Mouse (Mus musculus): Measurements from ENCODE around the gene Prim1. TPM values are rescaled to one million over a fixed set of nuclear protein-coding genes. Genes with fewer than 3 reads are reported as not detected.

The Prim1 gene
- polyA plus RNA-seq (2015; fragmentation: Nextera tagmentation; extraction: Ambion mirVana), result 32.1 and 35.9 TPM in 2 replicates

DNA sequence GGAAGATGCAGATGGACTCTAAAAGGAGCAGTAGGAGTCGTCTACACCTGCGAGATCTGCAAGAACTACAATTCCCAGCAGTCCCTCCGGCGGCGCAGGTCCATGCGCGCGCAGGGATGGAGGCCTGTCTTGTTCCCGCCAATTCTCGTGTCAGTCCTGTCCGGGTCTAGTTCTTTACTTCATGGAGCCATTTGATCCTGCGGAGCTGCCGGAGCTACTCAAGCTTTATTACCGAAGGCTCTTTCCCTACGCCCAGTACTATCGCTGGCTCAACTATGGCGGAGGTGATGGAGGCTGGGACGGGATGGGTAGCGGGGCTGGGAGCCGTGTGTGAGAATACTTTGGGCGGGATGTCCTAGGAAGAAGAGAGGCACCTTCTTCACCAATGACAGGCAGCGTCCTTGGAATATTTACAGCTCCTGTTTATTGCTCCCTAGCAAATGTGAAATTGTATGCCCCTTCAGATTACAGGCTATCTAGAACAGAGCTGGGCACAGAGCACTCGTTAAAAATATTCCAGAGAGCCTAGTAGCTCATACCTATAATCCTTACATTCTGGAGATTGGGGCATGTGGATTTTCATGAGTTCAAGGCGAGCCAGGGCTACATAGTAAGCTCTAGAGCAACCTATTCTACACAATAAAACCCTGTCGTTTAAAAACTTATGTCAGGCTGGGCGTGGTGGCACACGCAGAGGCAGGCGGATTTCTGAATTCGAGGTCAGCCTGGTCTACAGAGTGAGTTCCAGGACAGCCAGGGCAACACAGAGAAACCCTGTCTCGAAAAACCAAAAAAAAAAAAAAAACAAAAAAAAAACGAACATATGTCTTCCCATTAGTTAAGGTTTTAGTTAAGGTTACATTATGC is at the start of gene Prim1:
Gene Prim1 (plus strand): TSS at position 101 of the 867 bp plus-strand sequence.
- ATAC-seq (ENCODE audit: low read depth), result peak; percentile 95
- Histone ChIP-seq H3K27me3 (no peaks in the 10 kb centered on the region), H3K9ac (peak within 1 kb of the TSS; percentile 77), H3K36me3 (peaks cover 12% of the 10 kb centered on the region; the same call in 1 of the 2 replicates), H3K9me3 (no peaks in the 10 kb centered on the region), H3K4me1 (replicated peaks) (peaks cover 7% of the 10 kb centered on the region), H3K27ac (replicated peaks) (peak within 1 kb of the TSS; percentile 59), H3K4me2 (peak within 1 kb of the TSS; percentile 76), H3K4me3 (peak within 1 kb of the TSS; percentile 67)
- 5% methylated on average over 31 of the region's 31 CpGs for WGBS

DNA sequence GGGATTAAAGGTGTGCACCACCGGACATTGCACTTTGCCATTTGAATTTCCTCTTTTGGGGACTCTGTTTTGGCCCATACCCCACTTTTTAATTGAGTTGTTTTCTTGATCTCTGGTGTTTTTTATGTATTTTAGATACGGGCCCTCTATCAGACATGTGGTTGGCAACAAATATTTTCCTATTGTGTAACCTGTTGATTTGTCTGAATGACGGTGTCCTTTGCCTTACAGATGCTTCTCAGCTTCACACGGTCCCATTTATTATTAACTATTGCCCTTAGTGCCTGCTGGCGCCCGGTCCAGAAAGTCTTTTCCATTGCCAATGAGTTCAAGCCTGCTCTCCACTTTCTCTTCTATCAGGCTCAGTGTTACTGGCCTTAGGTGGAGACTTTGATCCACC is 48.5 kb upstream of the Prim1 start:
- Histone ChIP-seq H3K4me3 (no peak overlapping the region), H3K27me3 (no peaks in the 10 kb centered on the region), H3K27ac (replicated peaks) (no peak overlapping the region), H3K9ac (no peak overlapping the region), H3K9me3 (no peaks in the 10 kb centered on the region), H3K4me2 (no peak overlapping the region), H3K36me3 (no peaks in the 10 kb centered on the region), H3K4me1 (replicated peaks) (0 out of 2 replicates have a peak, but pooled peaks cover 4% of the 10 kb centered on the region)
- WGBS, result 88% methylated on average over 6 of the region's 6 CpGs
- no peak for ATAC-seq (ENCODE audit: low read depth)

DNA sequence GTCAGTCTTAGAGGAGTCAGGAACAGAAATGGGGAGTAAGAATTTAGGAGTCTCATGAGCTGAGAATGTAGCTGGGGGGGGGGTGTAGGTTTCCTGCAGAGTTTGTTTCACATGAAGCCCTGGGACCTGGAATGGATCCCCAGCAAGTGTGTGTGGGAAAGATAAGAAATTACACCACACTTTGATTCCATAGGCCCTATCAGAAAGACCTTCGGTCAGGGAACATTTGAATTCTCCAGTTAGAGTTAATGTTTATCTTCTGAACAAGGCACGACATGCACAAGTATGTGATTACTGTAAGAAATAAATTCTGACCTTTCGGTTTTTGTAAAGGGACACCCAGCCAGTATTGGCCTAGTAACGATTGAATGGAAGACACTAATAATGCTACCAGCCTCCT is 45.1 kb upstream of the Prim1 start:
- ATAC-seq (ENCODE audit: low read depth), result no peak
- Histone ChIP-seq H3K4me1 (replicated peaks) (0 out of 2 replicates have a peak, but pooled peaks cover 4% of the 10 kb centered on the region), H3K27me3 (no peaks in the 10 kb centered on the region), H3K9me3 (0 out of 2 replicates have a peak, but pooled peaks cover 6% of the 10 kb centered on the region), H3K36me3 (no peaks in the 10 kb centered on the region), H3K4me2 (no peak overlapping the region), H3K4me3 (no peak overlapping the region), H3K27ac (replicated peaks) (no peak overlapping the region), H3K9ac (no peak overlapping the region)
- WGBS, result 88% methylated on average over 4 of the region's 4 CpGs

DNA sequence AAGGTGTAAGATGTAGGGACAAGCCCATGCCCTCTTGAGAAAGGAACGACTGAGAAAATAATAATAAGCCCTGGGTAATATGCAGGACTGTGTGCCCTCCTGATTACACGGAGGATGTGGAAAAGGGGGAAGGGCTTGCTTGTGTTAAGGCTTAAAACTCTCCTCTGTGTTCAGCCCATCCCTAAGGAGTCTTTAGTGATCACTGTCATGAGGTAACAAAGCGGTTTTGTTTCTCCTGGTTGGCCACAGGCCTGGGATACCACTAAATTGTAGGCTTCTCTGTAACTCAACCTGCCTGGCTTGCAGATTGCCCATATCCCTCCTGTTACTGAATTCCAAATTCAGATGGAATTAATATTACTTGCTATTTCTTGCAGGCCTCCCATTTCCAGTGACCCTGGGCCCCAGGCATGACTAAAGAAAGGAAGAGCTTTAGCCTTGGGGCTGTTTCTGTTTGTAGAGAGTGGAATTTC is 44.6 kb upstream of the Prim1 start:
- Histone ChIP-seq H3K4me2 (no peak overlapping the region), H3K4me1 (replicated peaks) (0 out of 2 replicates have a peak, but pooled peaks cover 4% of the 10 kb centered on the region), H3K4me3 (no peak overlapping the region), H3K36me3 (no peaks in the 10 kb centered on the region), H3K9me3 (0 out of 2 replicates have a peak, but pooled peaks cover 6% of the 10 kb centered on the region), H3K27me3 (no peaks in the 10 kb centered on the region), H3K9ac (no peak overlapping the region), H3K27ac (replicated peaks) (no peak overlapping the region)
- WGBS, result 75% methylated on average over 3 of the region's 3 CpGs
- no peak for ATAC-seq (ENCODE audit: low read depth)

DNA sequence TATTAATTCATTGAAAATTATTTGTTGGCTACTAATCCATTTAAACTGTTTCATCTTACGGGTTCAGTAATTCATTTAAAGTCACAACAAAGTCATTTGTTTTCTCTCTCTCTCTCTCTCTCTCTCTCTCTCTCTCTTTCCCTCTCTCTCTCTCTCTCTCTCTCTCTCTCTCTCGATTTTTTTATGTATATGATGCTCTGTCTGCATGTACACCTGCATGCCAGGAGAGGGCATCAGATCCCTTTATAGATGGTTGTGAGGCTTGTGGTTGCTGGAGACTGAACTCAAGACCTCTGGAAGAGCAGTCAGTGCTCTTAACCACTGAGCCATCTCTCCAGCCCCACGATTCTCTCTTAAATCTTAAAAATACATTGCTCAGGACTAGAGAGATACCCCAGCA is 43.8 kb upstream of the Prim1 start:
- Histone ChIP-seq H3K9me3 (0 out of 2 replicates have a peak, but pooled peaks cover 6% of the 10 kb centered on the region), H3K36me3 (no peaks in the 10 kb centered on the region), H3K4me1 (replicated peaks) (0 out of 2 replicates have a peak, but pooled peaks cover 4% of the 10 kb centered on the region), H3K27ac (replicated peaks) (no peak overlapping the region), H3K9ac (no peak overlapping the region), H3K4me2 (no peak overlapping the region), H3K27me3 (no peaks in the 10 kb centered on the region), H3K4me3 (no peak overlapping the region)
- no peak for ATAC-seq (ENCODE audit: low read depth)
- WGBS, result 74% methylated on average over 3 of the region's 3 CpGs

DNA sequence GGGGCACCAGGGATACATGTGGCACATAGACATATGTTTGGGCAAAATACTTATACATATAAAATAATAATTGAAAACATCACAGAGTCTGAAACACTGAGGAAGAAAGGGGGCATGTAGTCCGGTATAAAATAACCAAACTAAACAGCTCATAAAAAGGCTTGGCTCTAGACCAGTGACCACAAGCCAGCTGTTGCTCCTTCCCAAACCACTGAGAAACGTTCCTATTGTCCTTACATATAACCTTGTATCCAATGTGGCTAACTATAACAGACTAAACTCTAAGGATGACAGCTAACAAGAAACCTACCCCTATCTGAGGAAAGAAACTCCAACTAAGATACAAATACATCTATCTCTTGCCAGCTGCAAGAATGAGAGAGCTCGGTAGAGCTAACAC is 40.9 kb upstream of the Prim1 start:
- no peaks in the 10 kb centered on the region for H3K27me3 ChIP-seq
- WGBS, result 82% methylated on average over 3 of the region's 3 CpGs
- no peak overlapping the region for H3K9ac ChIP-seq
- no peak overlapping the region for H3K4me3 ChIP-seq
- H3K4me1 ChIP-seq (replicated peaks), result 0 out of 2 replicates have a peak, but pooled peaks cover 4% of the 10 kb centered on the region
- H3K36me3 ChIP-seq, result no peaks in the 10 kb centered on the region
- H3K4me2 ChIP-seq, result no peak overlapping the region
- no peak overlapping the region for H3K27ac ChIP-seq (replicated peaks)
- H3K9me3 ChIP-seq, result 0 out of 2 replicates have a peak, but pooled peaks cover 6% of the 10 kb centered on the region
- no peak for ATAC-seq (ENCODE audit: low read depth)

DNA sequence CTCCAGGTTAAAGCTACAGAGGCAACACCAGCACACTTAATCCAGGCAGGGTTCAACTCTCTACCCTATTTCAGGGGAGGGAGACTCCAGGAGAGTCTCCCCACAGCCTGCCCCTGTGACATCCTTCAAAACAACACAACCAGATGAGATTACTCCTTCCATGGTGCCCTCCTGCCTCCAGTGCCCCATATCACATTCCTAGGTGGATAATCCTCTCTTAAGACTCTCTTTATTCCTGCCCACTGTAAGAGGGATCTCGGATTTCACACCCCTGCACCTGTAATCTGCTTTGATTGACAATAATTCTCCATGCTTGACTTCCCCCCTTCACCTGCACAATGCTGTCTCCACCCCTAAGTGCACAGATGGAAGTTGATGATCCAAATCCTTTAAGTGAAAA is 39.5 kb upstream of the Prim1 start:
- Histone ChIP-seq H3K4me1 (replicated peaks) (0 out of 2 replicates have a peak, but pooled peaks cover under 1% of the 10 kb centered on the region), H3K27me3 (no peaks in the 10 kb centered on the region), H3K27ac (replicated peaks) (no peak overlapping the region), H3K9me3 (0 out of 2 replicates have a peak, but pooled peaks cover 6% of the 10 kb centered on the region), H3K9ac (no peak overlapping the region), H3K4me3 (no peak overlapping the region), H3K4me2 (no peak overlapping the region), H3K36me3 (no peaks in the 10 kb centered on the region)
- no peak for ATAC-seq (ENCODE audit: low read depth)
- 50% methylated on average over 1 of the region's 1 CpGs for WGBS

DNA sequence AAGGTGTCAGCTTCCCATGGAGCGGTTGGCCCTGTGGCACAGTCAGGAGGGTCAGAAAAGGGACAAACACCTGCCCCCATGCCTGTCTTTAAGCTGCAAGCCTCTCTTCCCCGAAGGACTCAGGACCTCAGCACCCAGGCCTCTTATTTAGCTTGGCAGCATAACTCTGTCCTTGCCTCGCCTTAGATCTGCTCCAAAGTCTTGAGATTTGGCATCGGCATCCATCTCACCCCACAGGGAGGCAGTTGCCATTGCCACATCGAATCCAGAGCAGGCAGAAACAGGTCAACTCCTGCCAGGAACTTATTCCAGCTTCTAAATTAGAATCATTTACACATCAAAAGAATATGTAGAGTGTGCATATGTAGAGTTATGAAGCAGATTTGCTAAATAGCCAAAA is 30.3 kb upstream of the Prim1 start:
- ATAC-seq (ENCODE audit: low read depth), result no peak
- H3K4me3 ChIP-seq, result no peak overlapping the region
- H3K4me2 ChIP-seq, result no peak overlapping the region
- H3K27me3 ChIP-seq, result no peaks in the 10 kb centered on the region
- peaks cover 24% of the 10 kb centered on the region for H3K4me1 ChIP-seq (replicated peaks)
- 79% methylated on average over 5 of the region's 5 CpGs for WGBS
- H3K27ac ChIP-seq (replicated peaks), result no peak overlapping the region
- H3K9ac ChIP-seq, result no peak overlapping the region
- no peaks in the 10 kb centered on the region for H3K36me3 ChIP-seq
- H3K9me3 ChIP-seq, result 0 out of 2 replicates have a peak, but pooled peaks cover 4% of the 10 kb centered on the region

DNA sequence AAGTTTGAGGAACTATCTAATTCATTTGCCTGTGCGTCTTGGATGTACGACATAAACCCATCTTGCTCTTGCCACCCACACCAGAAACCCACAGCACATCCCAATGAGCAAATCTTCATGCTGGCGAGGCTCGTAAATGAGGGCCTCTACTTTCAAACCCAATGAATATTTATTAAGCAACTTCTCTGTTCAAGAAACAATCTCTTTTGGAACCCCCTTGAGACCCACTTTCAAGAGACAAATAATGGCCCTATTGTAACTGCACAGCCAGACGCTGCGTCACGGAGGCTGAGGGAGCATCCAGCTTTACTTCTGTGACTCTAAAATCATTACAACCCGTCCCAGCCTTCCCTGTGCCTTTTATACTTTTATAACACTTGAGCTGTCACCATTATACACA is 29.4 kb upstream of the Prim1 start:
- Histone ChIP-seq H3K9me3 (0 out of 2 replicates have a peak, but pooled peaks cover 4% of the 10 kb centered on the region), H3K4me1 (replicated peaks) (peaks cover 24% of the 10 kb centered on the region), H3K27me3 (no peaks in the 10 kb centered on the region), H3K4me3 (no peak overlapping the region), H3K4me2 (no peak overlapping the region), H3K27ac (replicated peaks) (no peak overlapping the region), H3K36me3 (no peaks in the 10 kb centered on the region), H3K9ac (no peak overlapping the region)
- ATAC-seq (ENCODE audit: low read depth), result no peak
- WGBS, result 12% methylated on average over 8 of the region's 8 CpGs

DNA sequence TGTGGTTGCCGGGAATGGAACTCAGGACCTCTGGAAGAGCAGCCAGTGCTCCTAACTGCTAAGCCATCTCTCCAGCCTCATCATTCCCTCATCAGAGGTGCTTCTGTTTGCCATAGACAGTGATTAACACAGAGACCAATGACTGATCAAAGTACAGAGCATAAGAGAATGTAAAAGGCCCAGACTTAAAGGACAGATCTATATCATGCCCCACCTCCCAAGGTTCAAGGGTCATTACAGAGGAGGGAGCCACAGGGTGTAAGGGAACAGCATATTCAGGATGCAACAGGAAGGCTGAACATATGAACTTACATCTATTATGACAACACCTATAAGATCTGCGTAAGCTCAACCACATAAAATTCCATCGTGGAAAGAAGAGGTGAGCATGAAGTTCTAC is 18.3 kb upstream of the Prim1 start:
- WGBS, result 87% methylated on average over 3 of the region's 3 CpGs
- ATAC-seq (ENCODE audit: low read depth), result no peak
- Histone ChIP-seq H3K4me1 (replicated peaks) (no peaks in the 10 kb centered on the region), H3K9me3 (0 out of 2 replicates have a peak, but pooled peaks cover 3% of the 10 kb centered on the region), H3K27me3 (no peaks in the 10 kb centered on the region), H3K36me3 (no peaks in the 10 kb centered on the region), H3K27ac (replicated peaks) (no peak overlapping the region), H3K4me2 (no peak overlapping the region), H3K4me3 (no peak overlapping the region), H3K9ac (no peak overlapping the region)

DNA sequence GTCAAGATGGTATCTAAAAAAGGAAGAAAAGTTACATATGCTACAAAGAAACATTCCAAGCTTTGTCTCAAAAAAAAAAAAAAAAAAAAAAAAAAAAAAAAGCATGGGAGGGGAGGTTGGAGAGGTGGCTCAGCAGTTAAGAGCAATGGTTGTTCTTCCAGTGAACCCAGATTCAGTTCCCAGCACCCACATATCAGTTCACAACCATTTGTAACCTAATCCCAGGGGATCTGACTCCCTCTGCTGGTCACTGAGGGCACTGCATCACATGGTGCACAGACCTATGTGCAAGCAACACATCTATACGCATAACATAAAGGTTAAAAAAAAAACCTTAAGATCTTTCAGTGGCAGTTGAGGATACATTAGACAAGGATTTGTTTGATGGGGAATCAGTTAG is 16.7 kb upstream of the Prim1 start:
- 0 out of 2 replicates have a peak, but pooled peaks cover 3% of the 10 kb centered on the region for H3K9me3 ChIP-seq
- 98% methylated on average over 1 of the region's 1 CpGs for WGBS

DNA sequence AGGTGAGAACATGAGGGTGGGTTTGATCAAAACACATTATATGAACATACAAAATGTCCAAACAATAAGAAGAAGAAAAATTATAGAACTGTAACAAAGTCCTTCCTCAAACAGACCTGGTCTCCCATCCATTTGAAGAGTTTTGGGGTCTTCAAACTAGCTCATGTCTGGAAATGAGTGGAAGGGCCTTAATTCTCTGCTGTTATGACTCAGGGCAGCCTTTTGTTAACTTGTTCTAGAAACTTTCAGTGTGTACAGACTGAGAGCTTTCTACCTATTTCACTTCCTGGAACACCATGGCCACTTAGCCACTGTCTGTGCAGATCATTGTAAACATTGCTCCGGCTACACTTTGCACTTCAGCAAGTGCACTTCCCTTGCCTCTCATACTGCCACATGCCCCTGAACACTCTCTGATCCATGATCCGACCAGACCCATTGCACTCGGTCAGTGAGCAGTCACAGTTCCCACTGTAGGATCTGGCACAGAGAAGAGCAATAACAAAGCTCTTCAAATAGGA is 11.6 kb upstream of the Prim1 start:
- Histone ChIP-seq H3K9me3 (0 out of 2 replicates have a peak, but pooled peaks cover 2% of the 10 kb centered on the region), H3K36me3 (no peaks in the 10 kb centered on the region), H3K27ac (replicated peaks) (no peak overlapping the region), H3K4me2 (no peak overlapping the region), H3K4me3 (no peak overlapping the region), H3K27me3 (no peaks in the 10 kb centered on the region), H3K4me1 (replicated peaks) (no peaks in the 10 kb centered on the region), H3K9ac (no peak overlapping the region)
- no peak for ATAC-seq (ENCODE audit: low read depth)
- WGBS, result 72% methylated on average over 3 of the region's 3 CpGs

More for the DNA sequence above, 16.7 kb upstream of the Prim1 start:
- ATAC-seq (ENCODE audit: low read depth), result no peak
- H3K9ac ChIP-seq, result no peak overlapping the region
- H3K4me3 ChIP-seq, result no peak overlapping the region
- no peaks in the 10 kb centered on the region for H3K36me3 ChIP-seq
- no peaks in the 10 kb centered on the region for H3K27me3 ChIP-seq
- no peaks in the 10 kb centered on the region for H3K4me1 ChIP-seq (replicated peaks)
- no peak overlapping the region for H3K27ac ChIP-seq (replicated peaks)
- no peak overlapping the region for H3K4me2 ChIP-seq
